Mouse (Mus musculus) adrenal gland, adult 2 months (tissue): ENCODE results near the gene Gm4871. TPM values are rescaled to one million over a fixed set of nuclear protein-coding genes. Genes with fewer than 3 reads are reported as not detected.
"Not testable (repeated sequence)": the region's sequence is repeated elsewhere in the genome, so short reads cannot be mapped to it uniquely, and the experiment has no call there.

Experiments used
- DNase-seq: peaks from one replicate; pipeline ENCODE4 v3.0.0; 2021
- long read RNA-seq: library from polyadenylated mRNA; stranded (forward); transcript quantifications from one replicate; pipeline ENCODE4 v2.0.0, GENCODE M21; 2021
- polyA plus RNA-seq: library from polyadenylated mRNA; depleted of rRNA; stranded (reverse); fragments of >200 nt; gene quantifications from 2 replicates; pipeline ENCODE4 v1.2.3, GENCODE M21; 2012; rRNA removed
- total RNA-seq, 2 experiments: library from RNA; stranded (reverse); gene quantifications; 2 replicates each; pipeline ENCODE4 v1.2.3; 2021

The Gm4871 gene
- total RNA-seq: not detected
- polyA plus RNA-seq: not detected in 2 replicates
- long read RNA-seq: 0 reads

DNA sequence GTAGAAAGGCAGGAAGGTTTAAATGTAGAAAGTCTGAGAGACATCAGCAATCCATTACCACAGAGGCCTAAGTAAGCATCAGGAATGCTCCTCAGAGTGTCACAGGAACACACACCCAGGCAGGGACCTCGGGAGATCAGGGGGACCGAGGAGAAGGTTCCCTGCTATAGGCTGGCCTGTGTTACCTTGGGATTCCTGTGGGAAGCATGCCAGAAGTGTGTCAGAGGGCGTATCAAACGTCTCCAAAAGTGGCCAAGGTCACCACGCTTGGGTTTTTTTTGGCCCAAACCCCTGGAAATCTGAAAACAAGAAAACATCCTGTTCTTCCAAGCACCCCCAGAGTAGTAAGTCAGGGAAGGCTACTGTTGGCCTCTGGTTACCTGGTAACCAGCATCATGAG, at the start of gene Gm4871:
Gm4871 (minus strand) TSS at position 364 of the 400 bp plus-strand sequence.
- DNase-seq: peak; percentile 48

DNA sequence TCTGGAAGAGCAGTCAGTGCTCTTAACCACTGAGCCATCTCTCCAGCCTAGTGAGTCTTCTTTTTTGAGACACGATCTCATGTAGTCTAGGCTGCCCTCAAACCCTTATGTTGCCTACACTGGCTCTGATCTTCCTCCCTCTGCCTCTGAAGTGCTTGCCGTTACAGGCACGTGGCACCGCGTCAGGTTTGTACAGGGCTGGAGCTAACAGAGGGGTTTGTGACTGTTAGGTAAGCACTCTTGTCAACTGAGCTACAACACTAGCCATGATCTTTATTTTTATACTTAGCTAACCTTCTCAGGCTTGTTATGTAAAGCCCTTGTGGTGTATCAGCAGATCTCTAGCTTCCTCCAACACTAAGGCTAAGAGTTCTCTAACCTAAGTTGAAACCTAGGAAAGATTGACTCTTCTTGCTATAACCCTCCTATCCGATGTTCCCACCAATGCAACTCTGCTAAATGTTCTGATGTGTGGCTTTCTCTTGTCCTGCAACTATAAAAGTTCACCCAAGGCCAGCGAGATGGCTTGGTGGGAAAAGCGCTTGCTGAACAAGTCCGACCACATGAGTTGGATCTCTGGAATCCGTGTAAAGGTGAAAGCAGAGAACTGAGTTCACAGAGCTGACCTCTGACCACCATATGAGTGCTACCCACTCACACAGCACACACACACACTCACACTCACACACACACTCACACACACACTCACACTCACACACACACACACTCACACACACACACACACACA, 49.5 kb upstream of the Gm4871 start:
- no peak for DNase-seq

GRCm38 (mm10) chr5:145075081-145075480, 42.5 kb upstream of the Gm4871 start:
- DNase-seq: no peak

GRCm38 (mm10) chr5:145071342-145071741, 38.8 kb upstream of the Gm4871 start:
- DNase-seq: no peak

GRCm38 (mm10) chr5:145069707-145070106, 37.2 kb upstream of the Gm4871 start:
- DNase-seq: peak; percentile 62

DNA sequence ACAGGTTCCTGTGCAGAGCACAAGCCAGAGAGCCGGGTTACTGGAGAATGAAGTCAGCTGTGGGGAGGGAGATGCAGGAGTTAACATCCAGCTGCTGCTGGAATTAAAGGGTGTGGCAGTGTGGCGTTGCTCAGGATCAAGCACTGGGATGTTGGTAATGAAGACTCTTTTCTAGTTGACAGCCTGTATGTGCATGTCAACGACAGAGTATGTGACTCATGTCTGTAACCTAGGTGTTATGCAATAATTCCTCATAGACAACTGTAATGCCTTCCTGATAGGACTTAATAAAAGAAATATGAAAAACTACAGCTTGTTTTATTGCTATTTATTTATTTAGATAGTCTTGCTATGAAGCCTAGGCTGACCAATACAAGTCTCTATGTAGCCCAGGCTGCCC, 36.3 kb upstream of the Gm4871 start:
- DNase-seq: no peak

GRCm38 (mm10) chr5:145064765-145065340, 32.3 kb upstream of the Gm4871 start:
- DNase-seq: no peak

GRCm38 (mm10) chr5:145059524-145059923, 27.0 kb upstream of the Gm4871 start:
- DNase-seq: no peak

- no peak for DNase-seq
Observed at GRCm38 (mm10) chr5:145058722-145059121, 26.2 kb upstream of the Gm4871 start.

- DNase-seq: no peak
Observed at GRCm38 (mm10) chr5:145057907-145058306, 25.4 kb upstream of the Gm4871 start.

GRCm38 (mm10) chr5:145054187-145054586, 21.6 kb upstream of the Gm4871 start:
- not testable (repeated sequence) for DNase-seq

DNA sequence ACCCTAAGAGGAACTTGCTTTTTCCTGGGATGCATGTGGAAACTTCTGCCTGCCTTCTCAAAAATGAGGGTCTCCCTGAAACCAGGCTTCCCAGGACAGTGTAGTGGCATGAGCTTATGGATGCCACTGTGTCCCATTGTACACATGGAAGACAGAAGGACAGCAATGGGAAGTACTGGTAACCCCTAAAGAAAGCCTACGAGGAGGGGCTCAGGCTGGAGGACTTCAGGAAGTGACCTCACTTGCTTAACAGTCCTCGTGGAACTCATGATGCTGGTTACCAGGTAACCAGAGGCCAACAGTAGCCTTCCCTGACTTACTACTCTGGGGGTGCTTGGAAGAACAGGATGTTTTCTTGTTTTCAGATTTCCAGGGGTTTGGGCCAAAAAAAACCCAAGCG, 10.1 kb upstream of the Gm4871 start, which contains the start of gene 1700018F24Rik:
1700018F24Rik (plus strand) TSS at position 301 of the 400 bp plus-strand sequence.
- not testable (repeated sequence) for DNase-seq

GRCm38 (mm10) chr5:145041628-145042027, 9.1 kb upstream of the Gm4871 start:
- DNase-seq: no peak

GRCm38 (mm10) chr5:145030476-145030875, 2.1 kb downstream of the Gm4871 start:
- DNase-seq: not testable (repeated sequence)

GRCm38 (mm10) chr5:145020712-145021111, 11.8 kb downstream of the Gm4871 start:
- not testable (repeated sequence) for DNase-seq

DNA sequence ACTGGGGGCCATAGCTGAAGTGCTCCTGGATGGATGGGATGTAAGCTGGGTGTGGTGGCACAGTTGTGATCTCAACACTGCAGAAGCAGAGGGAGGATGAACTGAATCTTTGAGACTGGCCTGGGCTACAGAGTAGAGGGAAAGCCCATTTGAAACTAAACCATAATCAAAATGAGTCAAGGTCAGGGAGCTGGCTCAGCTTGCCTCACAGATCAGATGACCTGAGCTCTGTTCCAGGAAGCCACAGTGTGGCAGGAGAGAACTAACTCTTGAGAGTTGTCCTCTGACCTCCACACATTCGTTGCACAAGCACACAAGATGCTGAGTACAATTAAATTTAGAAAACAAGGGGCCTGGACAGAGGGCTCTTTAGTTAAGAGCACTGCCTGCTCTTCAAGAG, 12.3 kb downstream of the Gm4871 start:
- DNase-seq: peak; percentile 44

GRCm38 (mm10) chr5:145016761-145017160, 15.8 kb downstream of the Gm4871 start:
- not testable (repeated sequence) for DNase-seq

DNA sequence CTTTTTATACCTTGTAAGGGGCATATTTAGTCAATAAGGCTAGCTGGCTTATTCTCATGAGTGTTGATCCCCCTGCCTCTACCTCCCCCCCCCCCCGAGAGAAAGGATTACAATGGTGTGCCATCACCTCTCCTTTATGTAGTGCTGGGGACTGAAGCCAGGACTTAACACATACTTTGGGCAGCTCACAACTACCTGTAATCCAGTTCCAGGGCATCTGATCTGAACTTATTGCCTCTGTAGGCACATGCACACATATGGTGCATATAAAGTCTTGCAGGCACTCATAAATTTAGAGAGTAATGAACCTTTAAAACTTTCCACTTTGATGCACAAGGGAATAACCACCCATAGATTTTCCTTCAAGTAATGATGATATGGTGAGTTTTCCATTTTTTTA, 18.3 kb downstream of the Gm4871 start:
- no peak for DNase-seq

DNA sequence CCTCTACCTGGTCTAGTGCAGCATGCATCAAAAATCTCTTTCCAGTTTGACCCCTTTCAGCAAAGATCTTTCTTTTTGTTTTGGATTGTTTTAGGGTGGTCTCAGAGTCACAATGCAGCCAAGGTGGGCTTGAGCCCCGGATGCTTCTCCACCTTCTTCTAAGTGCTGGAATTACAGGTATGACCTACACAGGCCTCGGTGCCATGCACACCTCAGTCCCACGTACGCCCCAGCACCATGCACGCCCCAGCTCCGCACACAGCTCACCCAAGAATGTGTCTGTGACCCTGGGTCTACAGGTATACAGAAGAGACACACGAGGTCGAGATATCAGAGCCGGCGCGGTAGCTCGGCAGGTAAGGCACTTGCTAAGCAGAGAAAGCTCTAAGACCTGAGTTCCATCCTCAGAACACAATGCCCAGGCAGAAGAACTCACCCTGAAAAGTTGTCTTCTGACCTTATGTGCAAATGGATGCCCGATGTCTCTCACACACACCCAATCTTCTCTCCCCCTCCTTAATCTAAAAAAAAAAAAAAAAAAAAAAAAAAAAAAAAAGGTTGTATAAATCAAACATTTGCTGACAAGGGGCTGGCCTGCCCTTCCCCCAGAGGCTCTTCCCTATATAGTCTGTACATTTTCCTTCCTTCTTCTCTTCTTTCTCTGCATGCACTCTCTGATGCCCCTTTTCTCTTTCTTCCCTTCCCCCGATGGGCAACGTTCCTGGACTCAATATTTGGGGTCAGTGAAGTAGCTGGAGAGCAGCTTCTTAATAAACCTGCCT, 23.5 kb downstream of the Gm4871 start:
- no peak for DNase-seq

DNA sequence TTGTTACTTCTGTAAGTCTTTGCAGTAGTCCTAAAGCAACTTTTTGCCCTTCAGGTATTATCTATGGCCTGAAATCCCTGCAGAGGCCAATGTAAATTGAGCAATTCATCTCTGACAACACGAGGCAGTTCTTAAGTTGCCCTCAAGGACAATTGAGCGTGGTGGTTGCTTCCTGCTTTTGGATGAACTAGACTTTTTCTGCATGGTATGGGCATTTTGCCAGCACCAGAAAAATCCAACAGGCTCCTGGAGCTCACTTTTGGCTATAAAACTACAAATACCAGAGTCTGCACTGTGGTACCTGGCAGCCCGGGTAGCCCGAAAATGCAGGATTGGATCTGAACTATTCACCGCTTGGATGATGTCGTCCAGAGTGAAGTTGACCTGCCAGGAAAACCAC, 27.0 kb downstream of the Gm4871 start:
- DNase-seq: peak; percentile 54

DNA sequence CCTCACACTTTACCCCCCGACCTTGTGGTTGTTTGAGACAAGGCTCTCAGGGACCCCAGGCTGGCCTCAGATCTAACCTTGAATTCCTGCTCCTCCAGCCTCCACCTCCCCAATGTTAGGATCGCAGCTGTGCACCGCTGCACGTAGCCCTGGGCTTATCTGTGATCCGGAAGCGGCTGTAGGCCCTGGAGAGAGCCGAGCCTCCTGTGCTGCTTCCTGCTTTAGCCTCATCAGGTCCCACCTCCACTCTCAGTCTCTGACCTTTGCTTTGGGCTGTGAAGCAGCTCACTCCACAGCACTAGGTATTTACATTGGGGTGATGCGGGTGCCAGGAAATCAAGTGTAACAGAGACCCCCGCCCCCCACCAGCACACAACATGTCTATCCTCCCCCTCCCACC, 28.1 kb downstream of the Gm4871 start:
- no peak for DNase-seq

DNA sequence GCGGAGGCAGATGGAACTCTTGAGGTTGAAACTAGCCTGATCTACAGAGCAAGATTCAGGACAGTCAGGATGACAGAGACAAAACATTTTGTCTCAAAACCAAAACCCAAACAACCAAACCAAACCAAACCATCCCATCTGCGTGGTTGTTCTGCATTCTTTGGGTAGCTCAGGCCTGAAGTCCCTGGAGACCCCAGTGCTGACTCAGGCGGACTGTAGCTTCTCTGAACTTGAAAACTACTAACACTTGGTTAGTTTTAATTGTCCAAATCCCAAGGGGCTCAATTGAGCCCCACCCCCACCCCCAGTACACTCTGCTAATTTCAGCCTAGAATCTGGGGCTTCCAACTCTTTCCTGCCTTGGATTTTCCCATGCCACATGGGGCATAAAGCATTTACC, 29.2 kb downstream of the Gm4871 start:
- no peak for DNase-seq

DNA sequence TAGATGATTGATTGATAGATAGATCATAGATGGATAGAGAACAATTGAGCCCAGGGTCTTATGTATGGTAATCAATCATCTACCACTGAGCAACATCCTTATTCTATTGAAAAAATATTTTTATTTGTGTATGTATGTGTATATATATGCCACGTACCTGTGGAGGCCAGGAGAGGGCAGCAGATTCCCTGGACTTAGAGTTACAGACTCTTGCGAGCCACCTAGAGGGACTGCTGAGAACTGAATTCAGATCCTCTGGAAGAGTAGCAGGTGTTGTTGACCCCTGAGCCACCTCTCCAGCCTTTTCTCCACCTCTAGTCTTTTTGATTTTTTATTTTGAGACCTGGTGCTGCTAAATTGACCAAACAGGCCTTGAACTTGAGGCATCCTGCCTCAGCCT, 34.1 kb downstream of the Gm4871 start:
- no peak for DNase-seq
